In the genomic region with DNA sequence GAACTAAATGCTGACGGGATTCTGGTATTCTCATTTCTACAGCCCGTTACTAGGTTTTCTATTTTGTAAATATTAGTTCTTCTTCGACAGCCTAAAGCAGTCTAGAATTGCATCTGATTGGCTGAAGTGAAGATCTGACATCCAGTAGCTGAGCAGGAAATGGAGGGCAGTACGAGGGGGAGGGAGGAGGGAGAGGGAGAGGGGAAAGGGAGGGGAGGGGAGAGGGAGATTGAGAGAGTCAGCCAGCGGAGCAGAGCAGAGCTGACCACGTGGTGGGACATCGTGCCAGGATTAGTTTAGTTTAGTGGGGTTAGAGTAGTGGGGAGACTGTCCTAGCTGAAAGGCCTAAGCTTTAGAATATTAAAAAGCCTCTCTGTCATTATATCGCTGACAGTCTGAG, we compare ENCODE assay signal across 8 mouse cellular contexts.
A peak's percentile ranks its signal among the peaks of the same experiment; 100 is the strongest.
DNase-seq lines count a peak whose midpoint lies in the region; ATAC-seq and TF ChIP-seq lines count a peak whose summit lies in the region.

No protein-coding gene starts in this region.

- TF ChIP-seq POLR2A in heart, adult 2 months (IDR thresholded peaks at IDR 0.05; ENCODE audit: insufficient read depth, low read depth, low read length), result no peak

- 32% methylated on average over 8 of the region's 8 CpGs for WGBS in heart, postnatal 0 days
- WGBS in hindbrain, embryonic 10.5 days, result 45% methylated on average over 8 of the region's 8 CpGs
- WGBS in liver, embryonic 11.5 days, result 37% methylated on average over 8 of the region's 8 CpGs
- WGBS in neural tube, embryonic 13.5 days, result 28% methylated on average over 8 of the region's 8 CpGs
- 30% methylated on average over 8 of the region's 8 CpGs for WGBS in heart, adult 2 months

- no peak for TF ChIP-seq CTCF in heart, postnatal 0 days (IDR thresholded peaks at IDR 0.05; ENCODE audit: low read depth)
- TF ChIP-seq CTCF in heart, adult 2 months (IDR thresholded peaks at IDR 0.05), result no peak

- H3K4me1 ChIP-seq in heart, postnatal 0 days (ENCODE audit: control insufficient read depth, insufficient read depth), result no peaks in the 10 kb centered on the region
- peaks cover 20% of the 10 kb centered on the region for H3K4me1 ChIP-seq in hindbrain, embryonic 10.5 days (replicated peaks)
- peaks cover 1% of the 10 kb centered on the region for H3K4me1 ChIP-seq in liver, embryonic 11.5 days (replicated peaks; ENCODE audit: control insufficient read depth, insufficient read depth, low read length)
- peaks cover 32% of the 10 kb centered on the region for H3K4me1 ChIP-seq in neural tube, embryonic 13.5 days (replicated peaks)
- no peaks in the 10 kb centered on the region for H3K4me1 ChIP-seq in heart, adult 2 months (ENCODE audit: control insufficient read depth, insufficient read depth, low read length)

- H3K9ac ChIP-seq in heart, postnatal 0 days (replicated peaks; ENCODE audit: low read depth, low read length), result no peak overlapping the region
- H3K9ac ChIP-seq in liver, embryonic 11.5 days (ENCODE audit: low read depth, low read length), result no peak overlapping the region
- no peak overlapping the region for H3K9ac ChIP-seq in neural tube, embryonic 13.5 days
- H3K9ac ChIP-seq in heart, adult 2 months (ENCODE audit: low read depth, low read length), result no peak overlapping the region

- H3K4me2 ChIP-seq in heart, postnatal 0 days (ENCODE audit: low read depth, low read length), result no peak overlapping the region
- H3K4me2 ChIP-seq in liver, embryonic 11.5 days, result no peak overlapping the region
- H3K4me2 ChIP-seq in neural tube, embryonic 13.5 days, result no peak overlapping the region

- H3K4me3 ChIP-seq in heart, postnatal 0 days (ENCODE audit: low read depth, low read length), result no peak overlapping the region
- H3K4me3 ChIP-seq in hindbrain, embryonic 10.5 days, result no peak overlapping the region
- no peak overlapping the region for H3K4me3 ChIP-seq in liver, embryonic 11.5 days (ENCODE audit: low read depth, low read length)
- no peak overlapping the region for H3K4me3 ChIP-seq in neural tube, embryonic 13.5 days
- H3K4me3 ChIP-seq in heart, adult 2 months, result no peak overlapping the region

- no peaks in the 10 kb centered on the region for H3K36me3 ChIP-seq in heart, postnatal 0 days (replicated peaks; ENCODE audit: control insufficient read depth, insufficient read depth, low read length)
- H3K36me3 ChIP-seq in hindbrain, embryonic 10.5 days, result no peaks in the 10 kb centered on the region
- H3K36me3 ChIP-seq in liver, embryonic 11.5 days (ENCODE audit: control insufficient read depth, insufficient read depth, low read length), result no peaks in the 10 kb centered on the region
- H3K36me3 ChIP-seq in neural tube, embryonic 13.5 days, result no peaks in the 10 kb centered on the region
- no peaks in the 10 kb centered on the region for H3K36me3 ChIP-seq in heart, adult 2 months (ENCODE audit: control insufficient read depth, insufficient read depth, low read length)

- no peaks in the 10 kb centered on the region for H3K27me3 ChIP-seq in heart, postnatal 0 days (ENCODE audit: control insufficient read depth, insufficient read depth, low read length)
- peaks cover 4% of the 10 kb centered on the region; the same call in 1 of the 2 replicates for H3K27me3 ChIP-seq in hindbrain, embryonic 10.5 days (ENCODE audit: insufficient read depth, poor library complexity, severe bottlenecking)
- no peaks in the 10 kb centered on the region for H3K27me3 ChIP-seq in liver, embryonic 11.5 days (replicated peaks; ENCODE audit: control insufficient read depth, insufficient read depth, low read length)
- H3K27me3 ChIP-seq in neural tube, embryonic 13.5 days, result no peaks in the 10 kb centered on the region
- no peaks in the 10 kb centered on the region for H3K27me3 ChIP-seq in heart, adult 2 months (ENCODE audit: control insufficient read depth, insufficient read depth, low read length)

- intact Hi-C loops in heart, postnatal 25 days (cut with DNase I), result loop anchor here (1.0 kb wide), 1 partner anchor 12 kb away; no protein-coding TSS in a partner anchor
- intact Hi-C loops in heart, adult 2 months (cut with DNase I), result no loop called here

- H3K27ac ChIP-seq in heart, postnatal 0 days (ENCODE audit: low read depth), result no peak overlapping the region
- no peak overlapping the region for H3K27ac ChIP-seq in hindbrain, embryonic 10.5 days
- no peak overlapping the region for H3K27ac ChIP-seq in liver, embryonic 11.5 days (ENCODE audit: low read depth, low read length)
- no peak overlapping the region for H3K27ac ChIP-seq in neural tube, embryonic 13.5 days (replicated peaks)
- no peak overlapping the region for H3K27ac ChIP-seq in heart, adult 2 months

- no peaks in the 10 kb centered on the region for H3K9me3 ChIP-seq in heart, postnatal 0 days (replicated peaks; ENCODE audit: control insufficient read depth, low read length)
- no peaks in the 10 kb centered on the region for H3K9me3 ChIP-seq in hindbrain, embryonic 10.5 days
- no peaks in the 10 kb centered on the region for H3K9me3 ChIP-seq in liver, embryonic 11.5 days (ENCODE audit: control insufficient read depth, low read length)
- no peaks in the 10 kb centered on the region for H3K9me3 ChIP-seq in neural tube, embryonic 13.5 days

- no peak for TF ChIP-seq EP300 in heart, postnatal 0 days (IDR thresholded peaks at IDR 0.05; ENCODE audit: low read depth)
- TF ChIP-seq EP300 in heart, adult 2 months (IDR thresholded peaks at IDR 0.05; ENCODE audit: insufficient read depth, low read depth, low read length), result no peak

- peak; percentile 77 for ATAC-seq in heart, postnatal 0 days (ENCODE audit: insufficient read depth, low read depth)
- ATAC-seq in liver, embryonic 11.5 days (replicated peaks; ENCODE audit: low FRiP score), result peak; percentile 72
- ATAC-seq in neural tube, embryonic 13.5 days (ENCODE audit: low read depth), result peak; percentile 70

- DNase-seq in heart, postnatal 0 days (ENCODE audit: low spot score), result peak; percentile 48
- no peak for DNase-seq in heart, postnatal 25 days (ENCODE audit: low spot score)
- peak; percentile 40 for DNase-seq in hindbrain, embryonic 10.5 days (ENCODE audit: low spot score)
- no peak for DNase-seq in liver, embryonic 11.5 days (ENCODE audit: low spot score)
- DNase-seq in right cerebral cortex, postnatal 36 days (ENCODE audit: low spot score in 2 of 2), result no peak
- no peak for DNase-seq in left cerebral cortex, adult 9 months (ENCODE audit: low spot score in 2 of 2)
- no peak for DNase-seq in heart, adult 2 months

- no peaks in the 10 kb centered on the region for H3K79me2 ChIP-seq in heart, adult 2 months (replicated peaks; ENCODE audit: control insufficient read depth, insufficient read depth, low read length)

Comparison
In these comparisons a context has a peak if more than half of its experiments do, and no peak if none do; other contexts are left out.
1. DNase-seq: peak in heart, postnatal 0 days (single experiment) and hindbrain, embryonic 10.5 days (single experiment); none in heart, postnatal 25 days (single experiment), liver, embryonic 11.5 days (single experiment), right cerebral cortex, postnatal 36 days (0 of 2), left cerebral cortex, adult 9 months (0 of 2) and heart, adult 2 months (0 of 2).
2. Peak in every context shown above with its lines, with median percentiles within 50 percentile points of each other: ATAC-seq.